Mouse (Mus musculus): ENCODE data around the gene Sprn. TPM values are rescaled to one million over a fixed set of nuclear protein-coding genes. Genes with fewer than 3 reads are reported as not detected.

Gene Sprn
- polyA plus RNA-seq (2012; rRNA removed): 0.80 and 0.83 TPM in 2 replicates

GRCm38 (mm10) chr7:140154218-140154927 lies at the start of gene Sprn:
Gene Sprn (minus strand): TSS chr7:140154877.

GRCm38 (mm10) chr7:140172936-140173335 lies 18.3 kb upstream of the Sprn start, which contains the start of gene Olfr523:
Gene Olfr523 (plus strand): TSS chr7:140173217.

GRCm38 (mm10) chr7:140164664-140165063 lies 10.0 kb upstream of the Sprn start, which contains the start of gene Olfr522:
Gene Olfr522 (minus strand): TSS chr7:140164764.

DNA sequence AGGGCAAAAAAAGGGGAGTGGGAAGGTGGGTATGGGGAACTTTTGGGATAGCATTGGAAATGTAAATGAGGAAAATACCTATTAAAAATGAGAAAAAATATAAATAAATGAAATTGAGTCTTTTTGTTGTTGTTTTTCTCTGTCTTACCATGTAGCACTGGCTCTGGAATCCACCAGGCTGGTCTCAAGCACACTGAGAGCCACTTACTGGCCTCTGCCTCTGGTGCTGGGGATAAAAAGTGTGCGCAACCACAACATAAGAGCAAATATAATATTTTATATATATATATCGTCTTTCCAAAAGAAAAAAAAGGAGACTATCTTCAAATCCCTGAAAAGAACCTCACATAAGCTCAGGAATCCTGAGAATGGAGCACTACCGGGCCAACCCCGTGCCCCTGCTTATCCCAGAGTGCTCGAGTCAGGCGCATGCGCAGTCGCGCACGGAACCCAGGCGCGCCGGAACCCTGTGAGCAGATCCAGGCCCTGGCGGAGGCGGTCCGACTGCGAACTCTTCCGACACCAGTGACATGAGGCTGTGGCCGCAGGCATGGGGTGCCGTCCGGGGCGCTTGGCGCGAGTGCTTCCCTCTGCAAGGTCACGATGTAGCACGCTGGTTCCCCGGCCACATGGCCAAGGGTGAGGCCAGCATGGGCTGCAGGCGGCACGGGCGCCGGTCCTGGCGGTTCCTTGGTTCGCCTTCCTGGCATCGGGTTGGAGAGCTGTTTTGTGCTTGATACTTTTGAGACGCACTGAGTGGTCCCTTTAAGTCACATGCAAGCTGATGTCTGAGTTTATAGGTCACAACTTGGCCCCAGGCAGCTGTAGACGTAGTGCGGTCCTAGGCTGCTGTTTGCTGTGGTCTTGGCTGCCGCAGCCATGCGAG lies 17.3 kb downstream of the Sprn start, which contains the start of gene Mtg1:
TSS of gene Mtg1 (plus strand) at position 430 of the 886 bp plus-strand sequence.

GRCm38 (mm10) chr7:140116329-140117054 lies 38.2 kb downstream of the Sprn start, which contains the start of gene Echs1:
Gene Echs1 (minus strand): TSS chr7:140116476.

DNA sequence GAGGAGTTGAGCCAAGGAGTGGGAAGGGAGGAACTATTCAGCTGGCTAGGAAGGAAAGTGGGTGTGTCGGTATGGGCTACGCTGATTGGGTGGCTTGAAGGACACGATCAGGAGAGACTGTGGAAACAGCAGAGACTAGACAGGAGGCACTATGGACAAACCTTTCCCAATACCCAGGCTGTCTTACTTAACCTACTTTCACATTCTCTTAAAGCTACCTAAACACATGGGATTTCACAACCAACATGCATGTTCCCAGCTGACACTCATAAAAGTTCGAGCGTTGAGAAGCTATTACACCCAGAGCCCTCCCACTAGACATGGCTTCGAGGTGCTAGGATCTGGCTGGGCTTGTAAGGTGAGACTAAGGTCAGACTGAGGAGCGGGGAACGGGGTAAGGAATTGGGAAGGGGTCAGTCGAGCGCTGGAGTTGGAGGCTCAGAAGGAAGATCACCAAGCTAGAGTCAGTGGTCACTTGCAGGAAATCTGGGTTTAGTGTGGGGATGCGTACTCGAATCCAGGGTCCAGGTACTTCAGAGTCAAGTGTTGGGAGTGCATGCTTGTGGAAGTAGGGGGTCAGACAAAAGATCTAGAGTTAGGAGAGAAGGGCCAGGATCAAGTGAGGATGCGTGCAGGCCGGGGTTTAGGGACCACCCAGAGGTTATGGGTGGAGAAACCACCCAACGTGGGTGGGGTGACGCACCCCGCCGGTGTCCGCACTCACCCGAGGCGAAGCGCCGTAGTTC lies 38.9 kb downstream of the Sprn start, which contains the start of gene Paox:
TSS of gene Paox (plus strand) at position 217 of the 746 bp plus-strand sequence.

DNA sequence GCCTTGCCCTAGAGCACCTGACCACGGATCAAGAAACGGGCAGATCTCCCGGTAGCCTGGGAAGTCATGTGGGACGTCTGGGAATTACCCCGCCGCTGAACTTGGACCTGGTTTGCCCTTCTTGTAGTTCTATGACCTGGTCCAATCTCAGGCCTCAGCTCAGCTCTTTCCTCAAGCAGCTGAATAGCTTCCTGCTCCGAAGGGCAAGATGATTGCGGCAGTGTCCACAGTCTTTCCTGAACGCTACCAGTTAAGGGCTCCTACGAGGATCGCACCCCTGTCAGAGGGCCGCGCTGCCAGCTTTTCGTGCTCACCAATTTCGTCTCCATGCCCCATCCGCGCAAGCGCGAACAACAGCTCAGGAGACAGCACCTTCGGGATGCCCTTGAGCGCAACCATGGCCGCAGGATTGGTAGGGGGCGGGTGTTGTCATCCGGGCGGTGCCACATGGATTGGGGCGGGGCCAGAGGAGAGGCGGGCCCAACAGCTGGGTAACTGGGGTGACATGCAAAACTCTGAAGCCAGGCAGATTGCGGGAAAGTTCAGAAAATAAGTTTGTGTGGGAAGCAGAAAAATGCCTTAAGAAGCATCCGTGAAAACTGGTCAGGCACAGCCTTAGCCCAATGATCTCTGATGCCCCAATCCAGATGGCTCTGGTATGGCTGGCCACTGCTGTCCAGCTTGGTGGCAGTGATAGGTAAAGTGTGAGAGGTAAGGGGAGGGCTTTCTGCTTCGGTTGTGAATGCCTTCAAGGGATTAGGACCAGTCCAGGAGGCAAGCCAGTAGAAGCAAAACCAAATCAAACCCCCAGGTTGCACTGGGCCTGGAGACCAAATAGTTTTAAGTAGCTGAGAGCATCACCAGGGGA lies 52.5 kb downstream of the Sprn start, which contains the start of gene Fuom:
TSS of gene Fuom (minus strand) at position 449 of the 868 bp plus-strand sequence.

Other genes with a start within 250 kb of the Sprn start
- 0.04 and 0.30 TPM in 2 replicates for gene Utf1, start 211.1 kb downstream of the Sprn start, polyA plus RNA-seq (2012; rRNA removed)
- 0.48 and 0.53 TPM in 2 replicates for gene 6430531B16Rik, start 176.1 kb downstream of the Sprn start, polyA plus RNA-seq (2012; rRNA removed)
- 9.3 and 9.4 TPM in 2 replicates for gene Adam8, start 162.3 kb downstream of the Sprn start, polyA plus RNA-seq (2012; rRNA removed)
- gene Zfp511, start 118.5 kb downstream of the Sprn start, polyA plus RNA-seq (2012; rRNA removed): 51.6 and 53.6 TPM in 2 replicates
- 47.7 and 68.0 TPM in 2 replicates for gene Tubgcp2, start 118.2 kb downstream of the Sprn start, polyA plus RNA-seq (2012; rRNA removed)
- gene Msx3, start 105.8 kb downstream of the Sprn start, polyA plus RNA-seq (2012; rRNA removed): 10.2 and 11.3 TPM in 2 replicates
- 6.7 and 10.7 TPM in 2 replicates for gene Caly, start 72.3 kb downstream of the Sprn start, polyA plus RNA-seq (2012; rRNA removed)
- 1.5 TPM in 1 of 2 replicates, not detected in the other for gene Prap1, start 61.5 kb downstream of the Sprn start, polyA plus RNA-seq (2012; rRNA removed)
- 20.8 and 23.8 TPM in 2 replicates for gene Fuom, start 52.4 kb downstream of the Sprn start, polyA plus RNA-seq (2012; rRNA removed)
- 8.5 and 9.3 TPM in 2 replicates for gene Paox, start 39.1 kb downstream of the Sprn start, polyA plus RNA-seq (2012; rRNA removed)
- gene Echs1, start 38.4 kb downstream of the Sprn start, polyA plus RNA-seq (2012; rRNA removed): 94.1 and 116 TPM in 2 replicates
- gene Mtg1, start 17.3 kb downstream of the Sprn start, polyA plus RNA-seq (2012; rRNA removed): 31.4 and 49.2 TPM in 2 replicates
- not detected in 2 replicates for gene Olfr522, start 9.9 kb upstream of the Sprn start, polyA plus RNA-seq (2012; rRNA removed)
- gene Olfr523, start 18.3 kb upstream of the Sprn start, polyA plus RNA-seq (2012; rRNA removed): not detected in 2 replicates
- gene Olfr524, start 51.1 kb upstream of the Sprn start, polyA plus RNA-seq (2012; rRNA removed): not detected in 2 replicates
- 0.04 TPM in 1 of 2 replicates, not detected in the other for gene Cd163l1, start 63.4 kb upstream of the Sprn start, polyA plus RNA-seq (2012; rRNA removed)
- gene 5830411N06Rik, start 92.4 kb upstream of the Sprn start, polyA plus RNA-seq (2012; rRNA removed): not detected in 2 replicates
- gene Olfr525, start 166.0 kb upstream of the Sprn start, polyA plus RNA-seq (2012; rRNA removed): not detected in 2 replicates
- gene Olfr527, start 179.1 kb upstream of the Sprn start, polyA plus RNA-seq (2012; rRNA removed): not detected in 2 replicates
- not detected in 2 replicates for gene Olfr60, start 206.8 kb upstream of the Sprn start, polyA plus RNA-seq (2012; rRNA removed)
- gene Olfr530, start 221.5 kb upstream of the Sprn start, polyA plus RNA-seq (2012; rRNA removed): not detected in 2 replicates
- not detected in 2 replicates for gene Olfr531, start 248.0 kb upstream of the Sprn start, polyA plus RNA-seq (2012; rRNA removed)

Data from central nervous system, embryonic 11.5 days (tissue).